Mouse (Mus musculus) spleen, adult 2 months (tissue): Measurements from ENCODE around the gene Iqgap1.

ENCODE experiments used
- CTCF ChIP-seq: fragments of 200-500 bp; IDR thresholded peaks from 2 replicates; pipeline ENCODE4 v1.5.1; 2011; ENCODE audit warnings: mild to moderate bottlenecking, inconsistent platforms; ENCODE audit not compliant: insufficient read depth, insufficient read length, insufficient replicate concordance; ENCODE audit errors: extremely low read depth
- POLR2A ChIP-seq: fragments of 200-500 bp; IDR thresholded peaks from 2 replicates; pipeline ENCODE4 v1.6.1; 2011; ENCODE audit warnings: low read depth, low read length, inconsistent platforms

- TF ChIP-seq POLR2A: no peak
- no peak for TF ChIP-seq CTCF
These were observed 140.1 kb downstream of the Iqgap1 start for GRCm38 (mm10) chr7:80685639-80686038.
